Mouse (Mus musculus) heart, embryonic 11.5 days (tissue): ENCODE measurements around the gene Padi6. TPM values are rescaled to one million over a fixed set of nuclear protein-coding genes. Genes with fewer than 3 reads are reported as not detected.

ENCODE experiments used
- ATAC-seq: fragments of 200-750 bp; cut with Nextera tagmentation; replicated peaks from 2 replicates; pipeline ENCODE4 v1.8.0; 2017; ENCODE audit warnings: moderate library complexity; ENCODE audit not compliant: insufficient number of reproducible peaks, low FRiP score, low TSS enrichment
- H3K27ac ChIP-seq: fragments of 300-500 bp; sonication (generic); 2 replicates; pipeline ENCODE4 v1.5.1; 2014; ENCODE audit warnings: mild to moderate bottlenecking, low read depth, low read length
- H3K27me3 ChIP-seq: fragments of 300-500 bp; sonication (generic); 2 replicates; pipeline ENCODE4 v1.6.1; 2014; ENCODE audit warnings: mild to moderate bottlenecking, low read length, mixed read lengths; ENCODE audit not compliant: control insufficient read depth, insufficient read depth
- H3K36me3 ChIP-seq: fragments of 300-500 bp; sonication (generic); 2 replicates; pipeline ENCODE4 v1.6.1; 2014; ENCODE audit warnings: mild to moderate bottlenecking, low read length, moderate library complexity, mixed read lengths; ENCODE audit not compliant: control insufficient read depth, insufficient read depth
- H3K4me1 ChIP-seq: fragments of 300-500 bp; sonication (generic); 2 replicates; pipeline ENCODE4 v1.6.1; 2014; ENCODE audit warnings: low read length; ENCODE audit not compliant: control insufficient read depth, insufficient read depth
- H3K4me2 ChIP-seq: fragments of 300-500 bp; sonication (generic); 2 replicates; pipeline ENCODE4 v1.6.1; 2014; ENCODE audit warnings: mild to moderate bottlenecking, moderate library complexity
- H3K4me3 ChIP-seq: fragments of 300-500 bp; sonication (generic); 2 replicates; pipeline ENCODE4 v1.5.1; 2014; ENCODE audit warnings: low read depth, low read length
- H3K9ac ChIP-seq: fragments of 300-500 bp; sonication (generic); 2 replicates; pipeline ENCODE4 v1.6.1; 2014; ENCODE audit warnings: mild to moderate bottlenecking, low read depth, low read length, moderate library complexity
- H3K9me3 ChIP-seq: fragments of 300-500 bp; sonication (generic); replicated peaks from 2 replicates; pipeline ENCODE4 v1.6.1; 2016; ENCODE audit warnings: low read length; ENCODE audit not compliant: control insufficient read depth
- WGBS: fragments of 180-500 bp; shearing (Covaris S2); extraction: QIAGEN DNeasy Blood & Tissue Kit; methylation state at CpG from one replicate; pipeline ENCODE4 v1.1.7; 2014; ENCODE audit not compliant: insufficient replicate concordance; 5-methylcytosine and 5-hydroxymethylcytosine counted together
- polyA plus RNA-seq: library from polyadenylated mRNA; unstranded; fragments of >200 nt; fragmentation: Nextera tagmentation; extraction: Ambion mirVana; gene quantifications from 2 replicates; pipeline ENCODE4 v1.2.1, GENCODE M21; 2014

Padi6 gene
- polyA plus RNA-seq, 1 experiment from 2014 or later = not detected

DNA sequence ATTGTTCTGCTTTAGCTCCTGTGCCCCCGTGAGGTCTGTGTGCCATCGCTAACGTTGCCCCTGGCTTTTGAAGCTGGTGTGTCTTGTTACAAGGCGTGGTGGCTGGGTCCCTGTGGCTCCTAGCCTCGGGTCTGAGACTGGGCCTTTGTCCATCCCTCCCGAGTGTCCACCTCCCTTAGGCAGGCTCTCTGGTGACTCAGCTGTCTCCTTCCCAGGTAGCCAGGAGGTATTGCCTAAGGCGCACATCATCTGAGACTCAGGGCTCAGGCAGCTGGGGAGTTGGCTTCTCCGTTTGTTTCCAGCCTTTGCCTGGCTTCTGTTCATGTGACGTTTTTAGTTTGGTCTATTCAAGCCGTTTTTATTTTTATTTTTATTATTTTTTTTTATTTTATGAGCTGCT is 31.7 kb downstream of the Padi6 start:
- Histone ChIP-seq H3K4me3 (no peak overlapping the region), H3K4me1 (peaks cover 20% of the 10 kb centered on the region), H3K4me2 (no peak overlapping the region), H3K27me3 (no peaks in the 10 kb centered on the region), H3K36me3 (peaks cover 49% of the 10 kb centered on the region), H3K9me3 (no peaks in the 10 kb centered on the region), H3K9ac (no peak overlapping the region), H3K27ac (no peak overlapping the region)
- 83% methylated on average over 10 of the region's 10 CpGs for WGBS
- no peak for ATAC-seq

- Histone ChIP-seq H3K36me3 (peaks cover 41% of the 10 kb centered on the region), H3K4me3 (no peak overlapping the region), H3K4me2 (no peak overlapping the region), H3K27ac (no peak overlapping the region), H3K4me1 (peaks cover 24% of the 10 kb centered on the region), H3K9ac (no peak overlapping the region), H3K27me3 (no peaks in the 10 kb centered on the region), H3K9me3 (no peaks in the 10 kb centered on the region)
- 85% methylated on average over 10 of the region's 10 CpGs for WGBS
- no peak for ATAC-seq
Measured at GRCm38 (mm10) chr4:140709617-140710016, 32.8 kb downstream of the Padi6 start.

DNA sequence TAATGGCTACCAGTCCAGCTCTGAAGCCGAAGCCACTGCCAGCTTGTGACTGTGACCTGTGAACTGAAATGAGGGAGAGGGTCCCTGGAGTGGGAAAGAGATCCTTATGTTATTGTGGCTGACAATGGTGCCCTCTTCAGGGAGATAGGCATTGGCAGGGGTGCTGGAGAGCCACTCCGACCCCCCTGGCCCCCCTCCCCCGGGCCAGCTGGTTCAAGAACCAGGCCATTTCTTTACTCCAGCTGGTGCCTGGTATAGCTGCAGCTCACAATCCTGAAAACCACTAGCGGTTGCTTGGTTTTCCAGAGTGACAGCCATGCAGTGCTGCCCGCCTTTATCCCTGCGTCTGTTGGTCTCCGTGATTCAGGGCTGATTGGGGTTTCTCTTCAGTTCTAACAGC is 33.3 kb downstream of the Padi6 start:
- H3K9ac ChIP-seq = 0 out of 2 replicates have a peak overlapping the region, but pooled peaks have one; percentile 12
- H3K36me3 ChIP-seq = peaks cover 37% of the 10 kb centered on the region
- WGBS = 86% methylated on average over 7 of the region's 7 CpGs

GRCm38 (mm10) chr4:140708297-140708927 is 34.0 kb downstream of the Padi6 start:
- WGBS = 80% methylated on average over 18 of the region's 18 CpGs
- ATAC-seq = no peak
- H3K4me2 ChIP-seq = no peak overlapping the region
- H3K9me3 ChIP-seq = no peaks in the 10 kb centered on the region
- 0 out of 2 replicates have a peak overlapping the region, but pooled peaks have one; percentile 12 for H3K9ac ChIP-seq
- H3K27ac ChIP-seq = no peak overlapping the region
- no peaks in the 10 kb centered on the region for H3K27me3 ChIP-seq
- peaks cover 27% of the 10 kb centered on the region for H3K4me1 ChIP-seq
- peaks cover 37% of the 10 kb centered on the region for H3K36me3 ChIP-seq
- no peak overlapping the region for H3K4me3 ChIP-seq

More for the DNA sequence above, 33.3 kb downstream of the Padi6 start:
- Histone ChIP-seq H3K27me3 (no peaks in the 10 kb centered on the region), H3K9me3 (no peaks in the 10 kb centered on the region), H3K4me2 (no peak overlapping the region), H3K4me1 (peaks cover 24% of the 10 kb centered on the region), H3K4me3 (no peak overlapping the region), H3K27ac (no peak overlapping the region)
- no peak for ATAC-seq

DNA sequence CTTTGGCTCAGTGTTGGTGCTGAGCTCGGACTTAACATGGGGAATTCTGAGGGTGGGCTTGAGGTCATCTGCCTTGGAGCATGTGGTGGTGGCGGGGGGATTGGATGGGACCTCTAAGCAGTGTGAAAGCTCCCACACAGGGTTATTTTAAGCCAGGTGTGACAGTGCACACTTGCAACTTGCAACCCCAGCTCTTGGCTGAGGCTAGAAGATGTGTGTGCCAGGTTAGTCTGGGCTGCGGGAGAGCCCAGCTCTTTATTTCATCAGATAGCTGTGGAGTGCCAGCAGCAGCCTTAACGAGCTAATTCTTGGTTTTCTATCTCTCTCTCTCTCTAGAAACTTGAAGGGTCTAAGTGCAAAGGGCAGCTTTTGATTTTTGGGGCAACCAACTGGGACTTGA is 34.8 kb downstream of the Padi6 start:
- no peak overlapping the region for H3K4me2 ChIP-seq
- peak overlapping the region; percentile 12; the same call in 1 of the 2 replicates for H3K9ac ChIP-seq
- ATAC-seq = no peak
- no peaks in the 10 kb centered on the region for H3K27me3 ChIP-seq
- H3K36me3 ChIP-seq = peaks cover 37% of the 10 kb centered on the region
- no peak overlapping the region for H3K4me3 ChIP-seq
- WGBS = 78% methylated on average over 4 of the region's 4 CpGs
- H3K27ac ChIP-seq = no peak overlapping the region
- no peaks in the 10 kb centered on the region for H3K9me3 ChIP-seq
- H3K4me1 ChIP-seq = peaks cover 29% of the 10 kb centered on the region

GRCm38 (mm10) chr4:140704166-140704565 is 38.3 kb downstream of the Padi6 start:
- whole genome bisulfite sequencing = 43% methylated on average over 4 of the region's 4 CpGs
- peaks cover 40% of the 10 kb centered on the region for H3K4me1 ChIP-seq
- peak overlapping the region; percentile 75 for H3K4me2 ChIP-seq
- H3K27ac ChIP-seq = 0 out of 2 replicates have a peak overlapping the region, but pooled peaks have one; percentile 22
- H3K27me3 ChIP-seq = peaks cover 7% of the 10 kb centered on the region
- no peaks in the 10 kb centered on the region for H3K9me3 ChIP-seq
- H3K9ac ChIP-seq = peak overlapping the region; percentile 96
- ATAC-seq = no peak
- H3K36me3 ChIP-seq = peaks cover 17% of the 10 kb centered on the region
- peak overlapping the region; percentile 96 for H3K4me3 ChIP-seq

DNA sequence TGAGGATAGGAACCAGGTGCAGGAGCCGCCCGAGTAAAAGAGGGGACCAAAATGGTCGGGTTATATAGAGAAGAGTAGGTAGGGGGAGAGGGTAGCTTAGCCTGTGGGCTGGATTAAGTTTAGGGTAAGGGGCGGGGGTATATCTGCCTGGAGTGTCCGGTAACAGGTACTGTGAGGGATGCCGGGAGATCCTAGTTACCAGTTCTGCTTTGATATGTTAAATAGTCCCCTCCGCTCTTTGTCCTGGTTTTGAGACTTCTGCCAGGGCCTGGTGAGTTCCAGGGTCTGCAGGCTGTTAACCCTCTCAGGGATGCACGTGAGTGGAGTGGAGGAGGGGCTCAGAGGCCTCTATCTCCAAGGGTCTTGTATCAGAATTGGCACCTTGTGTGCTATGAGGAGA is 38.8 kb downstream of the Padi6 start:
- Histone ChIP-seq H3K27ac (no peak overlapping the region; the same call in 1 of the 2 replicates), H3K4me2 (peak overlapping the region; percentile 75), H3K9ac (peak overlapping the region; percentile 96), H3K36me3 (peaks cover 12% of the 10 kb centered on the region; the same call in 1 of the 2 replicates), H3K4me3 (peak overlapping the region; percentile 96), H3K9me3 (no peaks in the 10 kb centered on the region), H3K4me1 (peaks cover 40% of the 10 kb centered on the region), H3K27me3 (peaks cover 12% of the 10 kb centered on the region)
- WGBS = 32% methylated on average over 8 of the region's 8 CpGs
- ATAC-seq = no peak

GRCm38 (mm10) chr4:140702611-140703327 is 39.7 kb downstream of the Padi6 start:
- H3K36me3 ChIP-seq = 0 out of 2 replicates have a peak, but pooled peaks cover 6% of the 10 kb centered on the region
- H3K27ac ChIP-seq = peak overlapping the region; percentile 98
- peaks cover 36% of the 10 kb centered on the region for H3K4me1 ChIP-seq
- no peaks in the 10 kb centered on the region for H3K9me3 ChIP-seq
- ATAC-seq = peak; percentile 85
- peak overlapping the region; percentile 96 for H3K4me3 ChIP-seq
- peak overlapping the region; percentile 96 for H3K9ac ChIP-seq
- H3K4me2 ChIP-seq = peak overlapping the region; percentile 75
- peaks cover 15% of the 10 kb centered on the region for H3K27me3 ChIP-seq
- WGBS = 2% methylated on average over 28 of the region's 68 CpGs
